Mouse (Mus musculus): ENCODE results near the gene Slc7a6.

DNA sequence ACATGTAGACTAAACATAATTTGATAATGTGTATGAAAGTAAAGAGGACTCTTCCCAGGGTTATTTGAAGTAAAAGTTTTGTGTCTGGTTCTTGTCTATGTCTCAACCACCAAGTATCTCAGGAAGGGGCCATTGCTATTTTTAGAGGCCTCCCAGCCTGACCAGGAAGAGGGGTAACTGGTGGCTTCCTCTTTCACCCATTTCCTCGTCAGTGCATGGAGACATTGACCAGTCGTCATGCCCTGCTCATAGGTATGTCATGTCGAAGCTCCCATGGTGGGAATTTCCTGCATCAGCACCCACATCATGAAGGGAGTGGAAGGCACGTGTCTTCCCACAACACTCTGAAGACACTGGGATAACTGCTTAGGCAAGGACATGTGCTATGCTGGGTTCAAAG lies 15.8 kb upstream of the Slc7a6 start:
- no peak for TF ChIP-seq CTCF (IDR thresholded peaks at IDR 0.05; ENCODE audit: control insufficient read depth, insufficient read depth, insufficient read length)
- no peak for TF ChIP-seq USF1 (IDR thresholded peaks at IDR 0.05; ENCODE audit: low read depth)
- TF ChIP-seq MAX (IDR thresholded peaks at IDR 0.05) = no peak

All from C2C12 (cell line).